Mouse (Mus musculus) midbrain, postnatal 0 days (tissue): ENCODE measurements around the gene Htra3. TPM values are rescaled to one million over a fixed set of nuclear protein-coding genes. Genes with fewer than 3 reads are reported as not detected.

Source experiments
- ATAC-seq: fragments of 200-750 bp; cut with Nextera tagmentation; 2 replicates; pipeline ENCODE4 v1.8.0; 2017; ENCODE audit warnings: moderate number of reproducible peaks, mild to moderate bottlenecking, moderate TSS enrichment, moderate library complexity; ENCODE audit not compliant: low FRiP score
- DNase-seq: peaks from one replicate; pipeline ENCODE4 v3.0.0-alpha.2; 2015; ENCODE audit warnings: low spot score
- H3K27ac ChIP-seq: fragments of 300-500 bp; sonication (generic); 2 replicates; pipeline ENCODE4 v1.5.1; 2014; ENCODE audit warnings: low read depth, mild to moderate bottlenecking, low read length, mixed read lengths
- H3K27me3 ChIP-seq: fragments of 300-500 bp; sonication (generic); 2 replicates; pipeline ENCODE4 v1.6.1; 2014; ENCODE audit warnings: low read length, control low read depth, mixed read lengths; ENCODE audit not compliant: insufficient read depth
- H3K36me3 ChIP-seq: fragments of 300-500 bp; sonication (generic); 2 replicates; pipeline ENCODE4 v1.6.1; 2014; ENCODE audit warnings: low read length, control low read depth, mixed read lengths; ENCODE audit not compliant: insufficient read depth
- H3K4me1 ChIP-seq: fragments of 300-500 bp; sonication (generic); 2 replicates; pipeline ENCODE4 v1.6.1; 2014; ENCODE audit warnings: mild to moderate bottlenecking, control low read depth, antibody characterized with exemption, low read length, mixed read lengths; ENCODE audit not compliant: insufficient read depth
- H3K4me2 ChIP-seq: fragments of 300-500 bp; sonication (generic); 2 replicates; pipeline ENCODE4 v1.6.1; 2014; ENCODE audit warnings: low read depth, mild to moderate bottlenecking, low read length, mixed read lengths; ENCODE audit not compliant: poor library complexity, severe bottlenecking
- H3K4me3 ChIP-seq: fragments of 300-500 bp; sonication (generic); 2 replicates; pipeline ENCODE4 v1.5.1; 2014; ENCODE audit warnings: low read depth, mild to moderate bottlenecking, low read length, moderate library complexity
- H3K9ac ChIP-seq: fragments of 300-500 bp; sonication (generic); replicated peaks from 2 replicates; pipeline ENCODE4 v1.6.1; 2014; ENCODE audit warnings: mild to moderate bottlenecking, low read length, moderate library complexity, mixed read lengths; ENCODE audit not compliant: poor library complexity, severe bottlenecking
- H3K9me3 ChIP-seq: fragments of 300-500 bp; sonication (generic); 2 replicates; pipeline ENCODE4 v1.6.1; 2016; ENCODE audit warnings: low read length, control low read depth
- CTCF ChIP-seq: IDR thresholded peaks from 2 replicates; pipeline ENCODE4 v1.5.1; 2016; ENCODE audit warnings: antibody characterized with exemption, mild to moderate bottlenecking
- WGBS: fragments of 180-500 bp; shearing (Covaris S2); extraction: QIAGEN DNeasy Blood & Tissue Kit; methylation state at CpG from one replicate; pipeline ENCODE4 v1.1.7; 2014; 5-methylcytosine and 5-hydroxymethylcytosine counted together
- polyA plus RNA-seq: library from polyadenylated mRNA; unstranded; fragments of >200 nt; fragmentation: Nextera tagmentation; extraction: Ambion mirVana; gene quantifications from 2 replicates; pipeline ENCODE4 v1.2.1, GENCODE M21; 2015
- total RNA-seq: library from RNA; depleted of rRNA; stranded (reverse); fragments of >200 nt; gene quantifications from 2 replicates; pipeline ENCODE4 v1.2.3, GENCODE M21; 2014; rRNA removed

The Htra3 gene
- 19.9 and 26.3 TPM in 2 replicates for total RNA-seq
- polyA plus RNA-seq: 20.9 and 22.0 TPM in 2 replicates

DNA sequence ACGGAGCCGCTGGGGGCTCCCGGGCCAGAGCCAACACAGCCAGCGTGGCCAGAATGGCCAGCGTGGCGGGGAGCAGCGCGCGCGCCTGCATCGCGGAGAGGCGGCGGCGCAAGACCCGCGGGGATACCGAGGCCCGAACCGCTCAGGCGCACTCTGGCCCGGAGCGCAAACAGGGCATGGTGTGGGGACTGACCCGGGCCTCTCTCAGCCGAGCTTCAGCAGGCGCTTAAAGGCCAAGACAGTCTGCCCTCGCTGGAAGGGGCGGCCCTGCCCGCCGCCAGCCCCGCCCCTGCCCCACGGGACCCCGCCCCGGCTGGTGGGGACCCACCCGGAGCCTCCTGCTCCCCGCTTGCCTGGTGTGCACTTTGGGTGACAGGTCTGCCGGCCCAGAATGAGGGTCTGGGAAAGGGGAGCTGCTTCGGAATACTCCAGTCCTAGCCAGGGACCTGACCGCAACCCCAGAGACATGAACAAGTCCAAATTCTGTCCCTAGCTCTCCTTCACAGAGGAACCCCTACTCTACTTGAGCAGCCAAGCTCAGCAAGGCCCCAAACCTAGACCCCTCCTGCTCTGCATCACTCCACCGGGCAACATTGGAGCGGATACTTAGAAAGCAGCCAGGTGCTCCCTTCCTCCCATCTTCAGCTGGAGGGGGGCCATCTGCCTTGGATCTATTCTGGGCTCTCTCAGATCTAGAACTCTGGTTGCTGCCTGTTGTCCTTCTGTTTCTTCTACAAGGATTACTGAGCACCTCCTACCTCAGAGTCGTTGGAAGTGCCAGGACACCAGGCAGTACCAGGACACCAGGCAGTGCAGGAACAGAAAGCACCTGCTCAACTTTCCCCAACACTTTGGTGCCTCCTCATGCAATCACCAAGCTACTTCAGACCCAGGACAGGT, at the start of gene Htra3:
Gene Htra3 (minus strand): TSS at position 527 of the 900 bp plus-strand sequence.
- H3K4me2 ChIP-seq: peak within 1 kb of the TSS; percentile 74
- H3K27me3 ChIP-seq: peaks cover 29% of the 10 kb centered on the region
- 13% methylated on average over 35 of the region's 42 CpGs for WGBS
- no peak for DNase-seq
- no peaks in the 10 kb centered on the region; the same call in 1 of the 2 replicates for H3K4me1 ChIP-seq
- 0 out of 2 replicates have a peak, but pooled peaks have one; percentile 41 for ATAC-seq
- peak within 1 kb of the TSS; percentile 24; the same call in 1 of the 2 replicates for H3K9ac ChIP-seq
- no peaks in the 10 kb centered on the region for H3K36me3 ChIP-seq
- TF ChIP-seq CTCF: no peak
- H3K9me3 ChIP-seq: no peaks in the 10 kb centered on the region
- peak within 1 kb of the TSS; percentile 37 for H3K4me3 ChIP-seq
- no peak within 1 kb of the TSS for H3K27ac ChIP-seq

DNA sequence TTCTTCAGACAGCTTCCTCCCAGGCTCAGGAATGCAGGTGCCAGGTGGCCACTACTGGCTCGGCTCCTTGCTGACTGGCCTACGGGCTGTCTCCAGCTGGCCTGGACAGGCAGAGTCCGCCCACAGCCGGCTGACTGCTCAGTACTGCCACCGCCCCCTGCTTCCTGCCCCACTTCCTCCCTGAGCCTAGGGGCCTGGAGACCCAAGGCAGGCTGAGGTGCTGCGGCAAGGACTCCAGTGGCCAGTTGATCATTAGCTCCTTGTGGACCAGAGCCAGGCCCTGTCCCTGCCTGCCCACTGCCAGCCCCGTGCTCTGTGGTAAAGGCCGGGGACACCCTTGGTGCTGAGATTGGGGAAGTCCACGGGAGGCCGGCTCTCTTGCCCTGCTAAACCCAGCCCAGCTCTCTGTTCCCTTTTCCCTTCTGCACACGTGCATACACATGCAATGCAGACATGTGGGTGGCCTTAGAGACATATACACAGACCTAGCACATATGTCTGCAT, 49.4 kb upstream of the Htra3 start:
- DNase-seq: no peak
- peak overlapping the region; percentile 43; the same call in 1 of the 2 replicates for H3K27ac ChIP-seq

DNA sequence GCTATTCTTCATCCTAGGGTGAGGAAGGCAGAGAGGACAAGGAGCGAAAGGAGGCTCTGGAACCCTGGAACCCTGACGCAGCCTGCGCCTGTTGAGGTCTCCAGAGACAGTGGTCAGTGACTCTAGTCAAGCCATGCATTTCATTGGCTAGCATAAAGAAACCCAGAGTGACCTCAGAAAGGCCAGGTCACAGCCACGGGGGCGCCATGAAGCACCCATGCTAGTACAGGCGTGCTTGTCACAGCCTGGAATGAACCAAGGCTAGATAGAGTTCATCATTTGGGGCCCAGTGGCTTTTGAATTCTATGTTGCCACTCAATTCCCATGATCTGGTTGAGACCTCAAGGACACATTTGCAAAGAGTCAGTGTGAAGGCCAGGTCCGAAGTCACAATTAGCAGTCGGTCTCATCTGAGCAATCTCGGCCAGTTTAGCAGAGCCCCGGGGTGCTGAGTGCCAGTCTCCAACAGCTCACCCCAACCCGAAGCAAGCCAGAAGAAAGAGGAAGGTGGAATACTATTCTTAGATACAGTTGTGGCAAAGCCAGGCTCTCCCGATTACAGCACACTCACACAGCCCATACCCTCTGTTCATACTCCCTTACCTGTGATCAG, 48.9 kb upstream of the Htra3 start:
- Histone ChIP-seq H3K4me3 (no peak overlapping the region), H3K36me3 (no peaks in the 10 kb centered on the region), H3K9me3 (no peaks in the 10 kb centered on the region), H3K4me1 (no peaks in the 10 kb centered on the region), H3K27me3 (no peaks in the 10 kb centered on the region), H3K4me2 (no peak overlapping the region), H3K27ac (no peak overlapping the region), H3K9ac (no peak overlapping the region)
- TF ChIP-seq CTCF: no peak
- ATAC-seq (no peak), DNase-seq (no peak)
- WGBS: 87% methylated on average over 12 of the region's 12 CpGs

More for the DNA sequence above, 49.4 kb upstream of the Htra3 start:
- H3K9ac ChIP-seq: no peak overlapping the region
- no peak for TF ChIP-seq CTCF
- no peak overlapping the region for H3K4me2 ChIP-seq
- H3K9me3 ChIP-seq: no peaks in the 10 kb centered on the region
- H3K4me3 ChIP-seq: no peak overlapping the region
- 67% methylated on average over 11 of the region's 11 CpGs for WGBS
- ATAC-seq: no peak
- no peaks in the 10 kb centered on the region for H3K36me3 ChIP-seq
- H3K4me1 ChIP-seq: no peaks in the 10 kb centered on the region
- no peaks in the 10 kb centered on the region for H3K27me3 ChIP-seq

DNA sequence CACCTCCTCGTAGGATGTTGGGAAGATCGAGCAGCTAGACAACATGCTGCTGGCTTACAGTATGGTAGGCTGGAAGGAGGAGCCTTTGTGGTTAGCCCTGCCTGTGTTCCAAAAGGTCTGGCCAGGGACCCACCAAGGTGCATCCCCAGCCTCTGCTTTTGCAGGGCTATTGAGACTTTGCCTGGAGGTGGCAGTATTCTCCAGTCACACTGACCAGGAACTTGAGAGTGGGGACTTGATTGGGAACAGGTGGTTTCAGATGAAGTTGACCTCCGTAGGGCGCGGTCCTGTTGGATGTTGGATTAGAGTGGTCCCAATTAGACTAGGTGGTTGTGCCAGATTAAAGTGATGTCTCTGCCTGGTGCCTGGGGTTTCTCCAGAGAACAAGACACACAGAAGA, 47.9 kb upstream of the Htra3 start:
- no peak overlapping the region for H3K4me2 ChIP-seq
- WGBS: 91% methylated on average over 5 of the region's 5 CpGs

DNA sequence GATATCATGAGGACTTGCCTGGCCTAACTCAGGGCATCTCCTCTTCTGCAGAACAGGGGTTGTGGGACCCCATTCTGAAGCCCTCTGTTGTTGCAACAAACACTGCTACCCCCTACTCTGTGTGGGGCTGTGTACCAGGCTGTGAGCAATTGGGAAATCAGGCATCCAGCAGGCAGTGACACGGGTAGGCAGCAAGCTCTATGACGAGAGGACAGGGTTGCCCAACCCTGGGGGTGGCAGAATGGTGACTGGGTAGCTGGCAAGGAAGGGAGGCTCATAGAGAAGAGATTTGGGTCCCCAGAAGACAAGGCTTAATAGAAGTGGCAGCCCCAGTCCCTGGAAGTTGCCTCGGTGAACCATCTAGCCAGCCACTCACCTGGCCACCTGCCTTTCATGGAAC, 46.3 kb upstream of the Htra3 start:
- Histone ChIP-seq H3K9me3 (no peaks in the 10 kb centered on the region), H3K27ac (no peak overlapping the region), H3K4me3 (no peak overlapping the region), H3K36me3 (no peaks in the 10 kb centered on the region), H3K4me1 (no peaks in the 10 kb centered on the region), H3K27me3 (no peaks in the 10 kb centered on the region), H3K4me2 (no peak overlapping the region), H3K9ac (no peak overlapping the region)
- DNase-seq: no peak
- WGBS: 71% methylated on average over 3 of the region's 3 CpGs
- no peak for ATAC-seq
- no peak for TF ChIP-seq CTCF

More for the DNA sequence above, 47.9 kb upstream of the Htra3 start:
- H3K9ac ChIP-seq: no peak overlapping the region
- no peaks in the 10 kb centered on the region for H3K36me3 ChIP-seq
- TF ChIP-seq CTCF: peak; percentile 17; the same call in 1 of the 2 replicates
- H3K27me3 ChIP-seq: no peaks in the 10 kb centered on the region
- DNase-seq (no peak), ATAC-seq (no peak)
- no peaks in the 10 kb centered on the region for H3K9me3 ChIP-seq
- H3K27ac ChIP-seq: no peak overlapping the region
- H3K4me1 ChIP-seq: no peaks in the 10 kb centered on the region
- no peak overlapping the region for H3K4me3 ChIP-seq

DNA sequence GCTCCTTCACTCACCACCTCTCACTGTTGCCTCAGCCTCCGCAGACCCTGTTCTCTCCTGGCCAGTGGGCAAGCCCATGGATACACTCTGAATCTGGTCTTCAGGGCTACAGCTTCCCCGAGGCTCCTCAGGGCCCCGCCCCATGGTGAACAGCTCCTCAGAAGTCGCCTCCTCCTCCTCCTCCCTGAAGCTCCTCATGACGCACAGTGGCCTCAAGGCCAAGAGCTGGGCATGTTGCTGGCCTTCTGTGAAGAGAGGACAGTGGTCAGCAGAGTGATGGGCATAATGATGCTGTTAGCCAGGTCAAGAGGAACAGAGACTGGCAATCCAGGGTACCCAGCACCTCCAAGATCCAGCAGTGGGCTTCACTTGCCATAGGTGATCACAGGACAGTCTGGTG, 44.3 kb upstream of the Htra3 start:
- no peak overlapping the region for H3K4me2 ChIP-seq
- H3K36me3 ChIP-seq: no peaks in the 10 kb centered on the region
- WGBS: 73% methylated on average over 5 of the region's 5 CpGs
- DNase-seq (no peak), ATAC-seq (no peak)
- H3K27ac ChIP-seq: no peak overlapping the region
- no peak for TF ChIP-seq CTCF
- H3K9me3 ChIP-seq: no peaks in the 10 kb centered on the region
- no peaks in the 10 kb centered on the region for H3K27me3 ChIP-seq
- no peak overlapping the region for H3K9ac ChIP-seq
- no peak overlapping the region for H3K4me3 ChIP-seq
- H3K4me1 ChIP-seq: no peaks in the 10 kb centered on the region
